Mouse (Mus musculus): ENCODE measurements at regions not wholly inside any gene's neighbourhood (a gene's known extent, or its start where the extent isn't known, plus 50 kb on each side); places are given as distances from the start of the nearest gene placed in this dataset.

- TF ChIP-seq CTCF (IDR thresholded peaks at IDR 0.05; ENCODE audit: insufficient read depth, low read depth, low read length) (no peak), POLR2A (IDR thresholded peaks at IDR 0.05; ENCODE audit: insufficient read depth, low read depth, low read length) (no peak)
Measured at GRCm38 (mm10) chr11:48178174-48178573, 189.4 kb upstream of the Sgcd start.
